Mouse (Mus musculus) small intestine, adult 2 months (tissue): ENCODE results near the gene Tyw3. TPM values are rescaled to one million over a fixed set of nuclear protein-coding genes. Genes with fewer than 3 reads are reported as not detected.
"Not testable (repeated sequence)": the region's sequence is repeated elsewhere in the genome, so short reads cannot be mapped to it uniquely, and the experiment has no call there.

Experiments used
- H3K27ac ChIP-seq: fragments of 200-500 bp; 2 replicates; pipeline ENCODE4 v1.5.1; 2012; ENCODE audit warnings: low read depth, low read length, control low read depth, inconsistent platforms; ENCODE audit not compliant: insufficient read depth
- H3K27me3 ChIP-seq: fragments of 200-500 bp; 2 replicates; pipeline ENCODE4 v1.6.1; 2012; ENCODE audit warnings: mild to moderate bottlenecking, moderate library complexity, low read length, inconsistent platforms; ENCODE audit not compliant: control insufficient read depth, insufficient read depth
- H3K36me3 ChIP-seq: fragments of 200-500 bp; 2 replicates; pipeline ENCODE4 v1.6.1; 2012; ENCODE audit warnings: mild to moderate bottlenecking, low read length, control low read depth, inconsistent platforms; ENCODE audit not compliant: control insufficient read depth, insufficient read depth
- H3K4me1 ChIP-seq: fragments of 200-500 bp; 2 replicates; pipeline ENCODE4 v1.6.1; 2012; ENCODE audit warnings: low read length, inconsistent platforms, mixed read lengths; ENCODE audit not compliant: control insufficient read depth, insufficient read depth, insufficient read length
- H3K4me3 ChIP-seq: fragments of 200-500 bp; 2 replicates; pipeline ENCODE4 v1.5.1; 2012; ENCODE audit warnings: low read depth, mild to moderate bottlenecking, control low read depth, inconsistent platforms, low read length, moderate library complexity
- CTCF ChIP-seq: fragments of 200-500 bp; IDR thresholded peaks from 2 replicates; pipeline ENCODE4 v1.5.1; 2012; ENCODE audit warnings: low read depth, mild to moderate bottlenecking, control low read depth, inconsistent platforms, low read length, moderate library complexity, mixed read lengths; ENCODE audit not compliant: insufficient replicate concordance, insufficient read length; ENCODE audit errors: extremely low read depth
- POLR2A ChIP-seq: fragments of 200-500 bp; IDR thresholded peaks from 2 replicates; pipeline ENCODE4 v1.6.1; 2012; ENCODE audit warnings: low read depth, mild to moderate bottlenecking, control low read depth, inconsistent platforms, low read length, moderate library complexity
- WGBS: fragments of 180-500 bp; shearing (Covaris S2); methylation state at CpG from one replicate; pipeline ENCODE4 v1.1.7; 2018; 5-methylcytosine and 5-hydroxymethylcytosine counted together
- polyA plus RNA-seq: library from polyadenylated mRNA; depleted of rRNA; stranded (reverse); fragments of >200 nt; gene quantifications from 2 replicates; pipeline ENCODE4 v1.2.3, GENCODE M21; 2012; rRNA removed

Gene Tyw3
- 0.76 and 0.96 TPM in 2 replicates for polyA plus RNA-seq

- no peak; the same call in 1 of the 2 replicates for TF ChIP-seq POLR2A
- TF ChIP-seq CTCF, result peak; percentile 42; the same call in 1 of the 2 replicates
- whole genome bisulfite sequencing, result 2% methylated on average over 38 of the region's 38 CpGs
- H3K4me3 ChIP-seq, result peak within 1 kb of the TSS; percentile 94
These were observed at the start of gene Tyw3 for GRCm38 (mm10) chr3:154596934-154597554. Gene Tyw3 (minus strand): TSS chr3:154597104.

GRCm38 (mm10) chr3:154633091-154633490, 36.2 kb upstream of the Tyw3 start:
- no peaks in the 10 kb centered on the region for H3K4me1 ChIP-seq
- H3K27me3 ChIP-seq, result no peaks in the 10 kb centered on the region
- H3K4me3 ChIP-seq, result no peak overlapping the region
- no peak for TF ChIP-seq POLR2A
- H3K36me3 ChIP-seq, result no peaks in the 10 kb centered on the region
- H3K27ac ChIP-seq, result no peak overlapping the region
- WGBS, result 72% methylated on average over 5 of the region's 5 CpGs

More at GRCm38 (mm10) chr3:154596934-154597554, at the start of gene Tyw3:
- Histone ChIP-seq H3K4me1 (peaks cover 3% of the 10 kb centered on the region; the same call in 1 of the 2 replicates), H3K36me3 (0 out of 2 replicates have a peak, but pooled peaks cover 4% of the 10 kb centered on the region), H3K27me3 (peaks cover 7% of the 10 kb centered on the region), H3K27ac (peak within 1 kb of the TSS; percentile 59)

DNA sequence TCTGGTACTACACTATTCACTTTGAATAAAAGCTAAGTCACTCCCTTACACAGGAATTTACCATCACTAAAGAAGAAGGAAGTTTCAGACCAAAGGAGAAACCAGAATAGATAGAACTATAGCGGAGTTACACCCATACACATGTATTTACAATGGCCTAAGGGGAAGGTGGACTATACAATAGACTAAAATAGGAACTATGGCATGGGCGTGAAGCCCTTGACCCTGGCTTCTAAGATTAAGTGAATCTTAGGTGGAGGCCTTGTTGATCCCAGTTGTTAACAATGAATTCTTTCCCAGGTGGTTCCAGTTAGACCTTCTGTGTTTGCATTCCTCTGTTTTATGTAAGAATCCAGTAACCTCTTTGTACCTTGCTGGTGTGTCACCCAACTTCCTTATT, 34.4 kb upstream of the Tyw3 start:
- not testable (repeated sequence) for H3K27me3 ChIP-seq, H3K36me3 ChIP-seq, H3K27ac ChIP-seq, H3K4me1 ChIP-seq, H3K4me3 ChIP-seq
- WGBS, result 68% methylated on average over 2 of the region's 2 CpGs

- Histone ChIP-seq H3K27ac (no peak overlapping the region), H3K27me3 (no peaks in the 10 kb centered on the region), H3K36me3 (no peaks in the 10 kb centered on the region), H3K4me3 (no peak overlapping the region), H3K4me1 (no peaks in the 10 kb centered on the region)
- no peak for TF ChIP-seq POLR2A
These were observed 31.4 kb upstream of the Tyw3 start for GRCm38 (mm10) chr3:154628284-154628683.

- WGBS, result 89% methylated on average over 4 of the region's 4 CpGs
- H3K27me3 ChIP-seq, result no peaks in the 10 kb centered on the region
- H3K4me3 ChIP-seq, result no peak overlapping the region
- no peaks in the 10 kb centered on the region for H3K36me3 ChIP-seq
- TF ChIP-seq CTCF (no peak), POLR2A (no peak)
- H3K27ac ChIP-seq, result no peak overlapping the region
- H3K4me1 ChIP-seq, result no peaks in the 10 kb centered on the region
These were observed 19.2 kb upstream of the Tyw3 start for GRCm38 (mm10) chr3:154616106-154616505.

DNA sequence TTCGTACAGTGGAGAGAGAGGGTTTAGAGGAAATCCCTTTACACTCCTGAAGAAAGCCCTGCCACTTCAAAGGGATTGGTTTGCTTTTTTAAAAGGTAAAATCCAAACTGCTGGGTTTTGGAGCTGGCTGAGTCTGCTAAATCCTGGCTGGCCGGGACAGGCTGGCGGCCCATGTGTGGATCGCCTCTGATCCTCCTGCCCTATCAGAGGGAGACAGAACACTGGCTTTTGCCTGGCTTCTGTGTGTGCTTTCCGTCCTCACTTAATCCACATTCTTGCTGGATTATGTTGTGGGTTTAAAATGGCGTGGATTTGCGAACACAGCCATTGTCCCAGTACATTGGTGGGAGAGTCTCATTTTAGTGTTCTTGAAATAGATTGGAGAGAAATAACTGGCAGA, 18.4 kb upstream of the Tyw3 start:
- Histone ChIP-seq H3K36me3 (no peaks in the 10 kb centered on the region), H3K27me3 (no peaks in the 10 kb centered on the region), H3K27ac (no peak overlapping the region), H3K4me3 (no peak overlapping the region), H3K4me1 (no peaks in the 10 kb centered on the region)
- 95% methylated on average over 7 of the region's 7 CpGs for WGBS
- TF ChIP-seq CTCF, result no peak
- TF ChIP-seq POLR2A, result no peak

DNA sequence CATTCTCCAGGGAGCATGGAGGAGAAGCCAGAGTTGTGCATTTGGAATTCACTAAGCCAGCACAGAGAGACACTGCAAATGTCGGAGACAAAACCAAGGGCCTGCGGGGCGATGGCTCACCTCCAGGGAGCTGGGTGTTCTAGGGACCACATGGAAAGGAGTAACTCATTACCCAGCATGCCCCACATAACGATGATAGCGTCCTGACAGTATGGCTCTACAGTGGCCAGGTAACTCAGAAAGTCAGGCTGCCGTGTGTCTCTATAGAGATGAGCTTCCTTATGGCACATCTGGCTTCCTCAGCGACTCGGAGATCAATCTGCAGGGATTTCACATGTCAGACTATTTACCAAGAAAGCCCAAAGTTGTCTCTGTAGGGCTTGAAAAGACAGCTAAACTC, 17.9 kb upstream of the Tyw3 start:
- Histone ChIP-seq H3K4me3 (no peak overlapping the region), H3K27me3 (no peaks in the 10 kb centered on the region), H3K36me3 (no peaks in the 10 kb centered on the region), H3K4me1 (no peaks in the 10 kb centered on the region), H3K27ac (no peak overlapping the region)
- no peak for TF ChIP-seq POLR2A
- 91% methylated on average over 8 of the region's 8 CpGs for WGBS

GRCm38 (mm10) chr3:154611888-154612287, 15.0 kb upstream of the Tyw3 start:
- WGBS, result 62% methylated on average over 3 of the region's 3 CpGs
- Histone ChIP-seq H3K4me1 (no peaks in the 10 kb centered on the region), H3K4me3 (no peak overlapping the region), H3K27me3 (no peaks in the 10 kb centered on the region), H3K27ac (no peak overlapping the region), H3K36me3 (no peaks in the 10 kb centered on the region)
- no peak for TF ChIP-seq POLR2A
- TF ChIP-seq CTCF, result no peak
